Mouse (Mus musculus): Measurements from ENCODE around the gene Atad5. TPM values are rescaled to one million over a fixed set of nuclear protein-coding genes. Genes with fewer than 3 reads are reported as not detected.

Gene Atad5
- polyA plus RNA-seq (2015; fragmentation: Illumina TruSeq; extraction: RNeasy Lipid Tissue Mini Kit (QIAGEN cat#74804); ENCODE audit: low read depth, low replicate concordance), result 2.9 TPM

DNA sequence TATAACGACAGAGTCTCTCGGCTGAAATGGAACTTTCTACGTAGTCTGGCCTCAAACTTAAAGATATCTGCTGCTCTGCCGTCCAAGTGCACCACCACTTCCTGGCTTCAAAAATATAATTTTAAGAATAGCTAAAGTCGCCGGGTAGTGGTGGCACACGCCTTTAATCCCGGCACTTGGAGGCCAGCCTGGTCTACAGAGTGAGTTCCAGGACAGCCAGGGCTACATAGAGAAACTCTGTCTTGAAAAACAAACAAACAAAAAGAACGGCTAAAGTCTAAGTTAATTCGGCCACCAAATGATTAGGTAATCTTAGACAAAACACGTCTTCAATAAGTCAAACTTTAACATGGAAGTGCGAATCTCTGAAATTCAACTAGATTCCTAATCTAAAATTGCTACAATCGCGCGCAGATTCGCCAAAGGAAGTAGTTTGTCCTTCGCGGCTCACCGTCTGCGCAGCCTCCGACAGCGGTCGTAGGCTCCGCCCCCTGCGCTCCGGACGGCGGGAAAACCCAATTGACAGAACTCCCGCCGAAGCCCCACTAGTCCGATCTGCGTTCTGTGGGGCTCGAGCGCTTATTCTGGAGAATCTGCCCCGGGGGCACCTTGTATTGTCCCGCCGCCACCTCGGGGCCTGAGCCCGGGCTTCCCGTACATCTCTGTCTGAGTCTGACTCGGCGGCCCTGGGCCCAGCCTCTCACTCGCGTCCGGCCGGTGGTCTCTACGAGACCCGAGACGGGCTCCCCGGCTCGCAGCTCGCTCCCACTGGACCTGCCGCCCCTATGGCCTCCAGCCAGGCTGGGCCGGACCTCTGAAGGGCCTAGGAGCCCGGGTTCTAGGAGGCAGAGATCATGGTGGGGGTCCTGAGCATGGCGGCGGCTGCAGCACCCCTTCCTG is at the start of gene Atad5:
Atad5 (plus strand) TSS at position 484 of the 900 bp plus-strand sequence.

DNA sequence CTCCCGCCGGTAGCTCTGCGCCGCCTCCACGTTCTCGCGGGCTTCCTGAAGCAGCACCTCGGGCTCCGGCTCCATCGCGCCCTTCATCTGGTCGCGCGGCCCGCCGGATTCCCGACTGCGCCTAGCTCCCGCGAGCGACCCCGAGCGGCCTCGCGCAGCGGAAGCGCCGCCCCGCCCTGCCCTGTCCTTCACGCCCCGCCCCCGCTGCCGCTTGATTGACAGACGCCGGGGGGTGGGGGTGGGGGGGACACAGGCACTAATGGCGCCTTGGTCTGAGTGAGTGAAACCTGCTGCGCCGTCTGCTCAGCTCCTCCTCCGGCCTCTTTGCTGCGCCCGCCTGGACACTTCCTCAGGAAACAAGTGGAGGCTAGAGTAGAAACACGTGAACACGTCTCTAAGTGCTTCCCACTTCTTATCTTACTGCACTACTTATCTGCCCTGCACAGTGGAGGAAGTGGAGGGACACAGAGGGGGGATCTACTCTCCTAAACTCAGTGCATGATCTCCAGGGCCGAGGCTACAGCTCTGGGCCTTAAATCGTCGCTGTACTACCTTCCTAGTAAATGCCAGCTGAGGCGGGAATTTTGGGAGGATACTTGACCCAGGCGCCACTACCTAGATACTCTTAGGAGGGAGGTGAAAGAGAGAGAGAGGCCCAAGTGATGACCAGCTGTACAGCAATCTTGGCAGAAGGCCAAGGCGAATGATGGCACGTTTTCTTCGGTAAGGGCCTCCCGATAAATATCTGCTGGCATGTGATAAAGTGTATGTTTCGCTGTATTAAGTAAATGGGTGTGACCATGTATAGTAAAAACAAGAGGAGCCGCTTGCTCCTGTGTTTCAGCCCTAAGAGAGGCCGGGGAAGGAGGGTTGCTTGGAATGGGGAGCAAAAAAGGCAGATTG is 8.1 kb upstream of the Atad5 start, which contains the start of gene Crlf3:
Crlf3 (minus strand) TSS at position 166 of the 903 bp plus-strand sequence.

DNA sequence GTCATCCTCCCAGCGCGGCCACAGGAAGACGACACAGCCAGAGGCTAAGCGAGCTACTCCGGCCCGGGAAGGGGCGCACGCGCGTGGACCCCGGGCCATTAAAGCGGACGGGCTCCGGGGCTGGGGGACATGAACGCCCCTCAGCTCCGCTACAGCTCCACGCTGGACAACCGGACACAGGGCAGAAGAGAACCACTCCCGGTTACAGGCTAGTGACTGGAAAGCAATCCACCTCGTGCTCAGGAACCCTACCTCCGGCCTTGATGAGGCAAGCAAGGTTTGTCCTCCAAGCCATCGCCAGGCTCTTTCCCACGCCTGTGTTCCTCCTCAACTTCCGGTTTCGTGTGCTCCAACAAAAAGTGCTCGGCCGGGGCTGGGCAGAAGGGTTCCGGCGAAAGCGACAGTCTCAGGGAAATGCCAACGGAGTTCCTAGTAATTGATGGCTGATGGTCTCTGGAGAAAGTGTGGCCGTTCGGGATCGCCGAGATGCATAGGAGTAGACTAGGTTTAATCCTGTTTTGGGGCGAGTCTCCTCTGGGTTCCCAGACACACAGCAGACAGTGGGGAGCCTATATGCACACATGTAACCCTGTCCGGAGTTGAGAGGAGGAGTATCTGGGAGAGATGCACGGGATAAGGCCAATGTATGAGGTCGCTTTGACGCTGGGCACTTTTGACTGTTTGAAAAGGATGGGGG is 52.8 kb downstream of the Atad5 start, which contains the start of gene Tefm:
Tefm (minus strand) TSS at position 351 of the 697 bp plus-strand sequence.

DNA sequence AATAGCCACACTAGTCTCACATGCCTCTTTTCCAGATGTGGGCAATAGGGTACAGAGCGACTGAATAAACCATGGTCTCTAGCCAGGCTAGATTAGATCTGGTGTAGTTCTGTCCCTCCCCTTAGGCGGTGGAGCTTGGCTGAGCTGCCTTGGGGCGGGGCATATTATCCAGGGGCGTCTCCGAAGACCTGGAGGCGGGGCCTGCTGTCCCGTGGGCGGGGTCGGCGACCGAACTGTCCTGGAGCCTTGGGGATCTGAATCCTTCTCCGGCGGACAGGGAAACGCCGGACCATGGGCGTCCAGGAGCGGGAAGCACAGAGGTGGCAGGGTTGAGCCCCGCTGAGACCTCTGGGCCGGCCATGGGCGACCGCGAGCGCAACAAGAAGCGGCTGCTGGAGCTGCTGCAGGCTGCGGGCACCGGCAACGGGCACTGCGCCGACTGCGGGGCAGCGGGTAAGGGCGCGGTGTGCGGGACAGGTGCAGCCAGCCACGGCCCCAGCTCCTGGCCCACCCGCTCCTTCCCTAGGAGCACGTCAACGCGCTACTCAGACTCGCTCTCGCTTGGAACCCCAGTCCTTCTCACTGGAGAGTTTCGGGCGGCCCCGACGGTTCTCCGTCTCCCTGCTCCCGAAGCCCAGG is 64.8 kb downstream of the Atad5 start, which contains the start of gene Adap2:
Adap2 (plus strand) TSS at position 249 of the 639 bp plus-strand sequence.

DNA sequence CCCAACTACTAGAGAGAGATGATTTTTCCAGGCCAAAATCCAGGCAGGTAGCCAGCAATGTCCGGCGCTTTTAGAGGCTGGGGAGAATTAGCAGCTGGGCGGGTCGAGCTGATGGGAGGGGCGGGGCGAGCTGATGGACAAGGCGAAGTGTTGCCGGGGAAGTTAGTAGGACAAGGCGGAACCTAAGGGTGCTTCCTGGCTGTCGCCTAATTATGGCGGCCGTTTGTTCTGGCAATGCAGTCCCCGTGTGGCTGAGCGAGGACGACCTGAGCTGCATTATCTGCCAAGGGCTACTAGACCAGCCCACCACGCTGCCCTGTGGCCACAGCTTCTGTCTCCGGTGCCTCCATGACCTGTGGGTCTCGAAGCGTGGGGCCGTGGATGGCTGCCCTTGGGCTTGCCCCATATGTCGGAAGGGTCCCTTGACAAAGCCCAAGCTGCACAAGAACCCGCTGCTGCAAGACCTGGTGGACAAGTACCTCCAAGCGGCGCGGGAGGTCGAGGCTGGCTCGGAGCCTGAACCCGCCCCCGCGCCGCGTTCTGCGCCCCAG is 94.6 kb downstream of the Atad5 start, which contains the start of gene Rnf135:
Rnf135 (plus strand) TSS at position 147 of the 551 bp plus-strand sequence.

Other genes starting within 250 kb of the Atad5 start
- gene Utp6, start 127.0 kb upstream of the Atad5 start, polyA plus RNA-seq (2015; fragmentation: Illumina TruSeq; extraction: RNeasy Lipid Tissue Mini Kit (QIAGEN cat#74804); ENCODE audit: low read depth, low replicate concordance), result 26.9 TPM
- 23.2 TPM for gene Suz12, start 96.3 kb upstream of the Atad5 start, polyA plus RNA-seq (2015; fragmentation: Illumina TruSeq; extraction: RNeasy Lipid Tissue Mini Kit (QIAGEN cat#74804); ENCODE audit: low read depth, low replicate concordance)
- 17.2 TPM for gene Crlf3, start 8.4 kb upstream of the Atad5 start, polyA plus RNA-seq (2015; fragmentation: Illumina TruSeq; extraction: RNeasy Lipid Tissue Mini Kit (QIAGEN cat#74804); ENCODE audit: low read depth, low replicate concordance)
- gene Tefm, start 52.8 kb downstream of the Atad5 start, polyA plus RNA-seq (2015; fragmentation: Illumina TruSeq; extraction: RNeasy Lipid Tissue Mini Kit (QIAGEN cat#74804); ENCODE audit: low read depth, low replicate concordance), result 13.2 TPM
- gene Adap2, start 64.7 kb downstream of the Atad5 start, polyA plus RNA-seq (2015; fragmentation: Illumina TruSeq; extraction: RNeasy Lipid Tissue Mini Kit (QIAGEN cat#74804); ENCODE audit: low read depth, low replicate concordance), result 4.4 TPM
- gene Rnf135, start 94.5 kb downstream of the Atad5 start, polyA plus RNA-seq (2015; fragmentation: Illumina TruSeq; extraction: RNeasy Lipid Tissue Mini Kit (QIAGEN cat#74804); ENCODE audit: low read depth, low replicate concordance), result 4.7 TPM
- gene Rhot1, start 119.6 kb downstream of the Atad5 start, polyA plus RNA-seq (2015; fragmentation: Illumina TruSeq; extraction: RNeasy Lipid Tissue Mini Kit (QIAGEN cat#74804); ENCODE audit: low read depth, low replicate concordance), result 76.1 TPM
- gene Rhbdl3, start 211.5 kb downstream of the Atad5 start, polyA plus RNA-seq (2015; fragmentation: Illumina TruSeq; extraction: RNeasy Lipid Tissue Mini Kit (QIAGEN cat#74804); ENCODE audit: low read depth, low replicate concordance), result 10.2 TPM